Mouse (Mus musculus) layer of hippocampus, adult 11-12 months (tissue): Measurements from ENCODE around the gene Agap3.

ENCODE experiments used
- DNase-seq: peaks from one replicate; pipeline ENCODE4 v3.0.0; 2022; ENCODE audit warnings: low spot score

Gene Agap3

DNA sequence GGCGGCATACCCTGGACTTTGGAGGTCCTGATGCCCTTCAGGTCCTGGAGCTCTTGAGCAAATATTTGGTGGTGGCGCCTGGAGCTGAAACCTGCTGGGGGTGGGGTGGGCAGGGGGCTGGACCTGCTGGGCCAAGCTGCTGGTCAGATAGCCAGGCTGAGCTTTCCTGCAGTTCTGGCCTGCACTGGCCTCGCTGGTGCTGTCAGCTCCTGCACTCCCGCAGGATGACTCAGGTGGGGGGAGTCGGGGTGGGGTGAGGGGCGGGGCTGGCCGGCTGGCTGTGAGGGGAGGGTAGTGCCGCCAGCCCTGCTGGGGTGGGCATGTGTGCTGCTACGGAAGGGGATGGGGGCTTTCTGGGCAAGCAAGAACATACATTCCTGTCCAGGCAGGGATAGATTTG lies 23.4 kb upstream of the Agap3 start:
- DNase-seq = no peak

- DNase-seq = no peak
Observed at GRCm38 (mm10) chr5:24433993-24434392, 18.0 kb upstream of the Agap3 start.

GRCm38 (mm10) chr5:24441187-24441586 lies 10.8 kb upstream of the Agap3 start:
- no peak for DNase-seq

- DNase-seq = no peak
Observed at GRCm38 (mm10) chr5:24442029-24442428, 9.9 kb upstream of the Agap3 start.

DNA sequence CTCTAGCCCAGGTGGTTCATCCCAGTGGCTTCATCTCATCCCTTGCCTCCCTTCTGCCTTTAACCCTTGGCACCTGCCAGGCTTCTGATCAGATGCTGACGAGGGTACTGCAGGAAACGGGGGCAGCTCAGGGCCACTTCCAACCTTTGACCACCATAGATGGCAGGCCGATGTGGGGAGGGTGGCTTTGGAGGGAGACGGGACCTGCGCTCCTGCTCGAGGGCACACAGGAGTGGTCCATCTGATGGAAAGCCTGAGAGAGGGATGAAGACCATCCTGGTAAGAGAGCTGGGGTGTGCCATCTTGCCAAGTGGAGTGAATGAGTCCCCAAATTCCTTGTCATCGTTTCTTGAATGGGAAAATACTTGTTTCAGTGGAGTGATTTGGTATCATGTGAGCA lies 8.8 kb upstream of the Agap3 start:
- no peak for DNase-seq

- no peak for DNase-seq
Observed at GRCm38 (mm10) chr5:24443927-24444326, 8.1 kb upstream of the Agap3 start.

DNA sequence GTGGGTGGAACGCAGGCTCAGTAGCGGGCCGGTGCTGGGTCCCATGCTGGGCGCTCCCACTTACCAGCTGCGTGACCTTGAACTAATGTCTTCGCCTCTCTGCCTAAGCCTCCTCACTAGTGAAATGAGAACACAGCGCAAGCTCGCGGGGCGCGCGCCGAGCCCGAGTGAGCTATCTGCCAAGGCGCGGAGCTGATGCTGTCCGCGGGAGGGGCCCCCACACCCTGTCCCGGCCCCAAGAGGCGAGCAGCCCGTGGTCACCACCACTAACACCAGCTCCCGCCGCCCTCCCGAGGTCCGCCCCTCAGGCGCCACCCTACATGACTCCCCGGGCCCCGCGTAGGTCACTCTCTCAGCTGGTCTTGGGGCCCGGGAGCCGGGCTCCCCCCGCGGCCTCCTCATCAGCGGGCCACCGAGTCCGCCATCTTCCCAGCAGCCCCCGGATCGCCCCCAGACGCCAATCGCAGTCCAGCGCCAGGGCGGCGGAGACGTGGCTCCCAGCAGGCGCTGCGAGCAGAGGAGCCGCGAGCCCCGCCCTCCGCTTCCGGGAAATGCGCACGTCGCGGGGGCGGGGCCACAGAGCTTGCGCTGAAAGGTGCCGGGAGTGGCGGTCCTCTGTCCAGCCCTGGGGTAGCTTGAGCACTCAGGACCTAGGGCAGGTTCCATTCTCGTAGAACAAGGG lies 7.1 kb upstream of the Agap3 start, which contains the start of gene Fastk:
Gene Fastk, minus strand, starts transcription at position 542 of the 682 bp plus-strand sequence.
- DNase-seq = peak; percentile 94

DNA sequence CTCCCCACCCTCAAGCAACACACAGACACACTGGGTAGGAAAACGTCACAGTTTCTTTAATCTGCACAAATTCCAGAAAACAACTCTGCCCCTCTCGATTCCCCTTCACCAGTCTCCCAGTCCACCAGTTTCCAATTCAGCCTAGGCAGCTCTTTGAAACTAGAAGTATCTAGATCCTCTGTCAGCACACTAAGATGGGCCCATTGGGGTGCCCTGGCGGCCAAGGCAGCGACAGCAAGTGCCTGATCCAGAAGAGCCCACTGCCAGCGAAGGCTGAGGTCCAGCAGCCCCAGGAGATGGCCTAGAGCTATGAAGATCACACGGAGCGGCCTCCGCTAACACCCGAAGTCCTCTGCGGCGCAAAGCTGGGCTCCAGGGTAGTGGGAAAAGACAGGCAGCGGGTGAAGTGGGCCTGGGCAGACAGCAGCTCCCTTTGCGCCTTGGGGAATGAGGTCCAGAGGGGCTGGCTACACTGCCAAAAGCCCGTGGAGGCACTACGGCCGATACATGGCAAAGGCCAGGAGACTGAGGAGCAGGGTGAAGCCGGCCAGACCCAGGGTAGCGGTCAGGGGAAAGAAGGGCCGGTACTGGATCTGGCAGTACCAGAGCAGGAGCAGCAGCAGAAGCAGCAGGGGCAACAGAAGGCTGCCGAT lies 6.4 kb upstream of the Agap3 start:
- DNase-seq = no peak

- DNase-seq = no peak
Observed at GRCm38 (mm10) chr5:24446630-24447029, 5.3 kb upstream of the Agap3 start.

GRCm38 (mm10) chr5:24447624-24448298 lies 4.2 kb upstream of the Agap3 start, which contains the start of gene Tmub1:
Gene Tmub1 (minus strand): TSS chr5:24447854.
- peak; percentile 86 for DNase-seq

- peak; percentile 88 for DNase-seq
Observed at GRCm38 (mm10) chr5:24451264-24452029, 530 bp upstream of the Agap3 start.

DNA sequence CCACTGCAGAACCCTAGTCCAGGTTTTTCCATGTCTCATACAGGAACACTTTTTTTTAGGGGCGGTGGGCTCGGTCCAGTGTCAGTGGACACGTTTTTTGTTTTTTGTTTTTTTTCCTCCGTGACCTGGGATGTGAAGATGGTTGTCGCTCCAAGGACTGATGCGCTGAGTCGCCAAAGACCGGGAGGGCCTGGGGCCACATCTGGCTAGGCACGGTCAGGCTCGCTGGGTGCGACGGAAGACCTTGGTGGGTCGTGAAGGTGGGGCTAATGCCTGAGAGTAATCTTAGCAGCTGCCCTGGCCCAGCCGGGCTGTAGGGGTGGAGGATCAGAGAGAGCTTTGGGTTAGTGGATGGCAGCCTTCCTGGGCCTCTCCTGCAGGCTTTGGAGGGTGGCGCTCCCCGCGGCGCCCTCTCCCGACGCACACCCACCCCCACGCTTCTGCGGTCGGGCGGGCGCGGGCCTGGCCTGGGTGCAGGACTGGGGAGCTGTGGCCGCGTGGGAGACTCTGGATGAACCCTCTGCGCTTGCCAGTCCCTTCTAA lies 785 bp downstream of the Agap3 start:
- DNase-seq = no peak

DNA sequence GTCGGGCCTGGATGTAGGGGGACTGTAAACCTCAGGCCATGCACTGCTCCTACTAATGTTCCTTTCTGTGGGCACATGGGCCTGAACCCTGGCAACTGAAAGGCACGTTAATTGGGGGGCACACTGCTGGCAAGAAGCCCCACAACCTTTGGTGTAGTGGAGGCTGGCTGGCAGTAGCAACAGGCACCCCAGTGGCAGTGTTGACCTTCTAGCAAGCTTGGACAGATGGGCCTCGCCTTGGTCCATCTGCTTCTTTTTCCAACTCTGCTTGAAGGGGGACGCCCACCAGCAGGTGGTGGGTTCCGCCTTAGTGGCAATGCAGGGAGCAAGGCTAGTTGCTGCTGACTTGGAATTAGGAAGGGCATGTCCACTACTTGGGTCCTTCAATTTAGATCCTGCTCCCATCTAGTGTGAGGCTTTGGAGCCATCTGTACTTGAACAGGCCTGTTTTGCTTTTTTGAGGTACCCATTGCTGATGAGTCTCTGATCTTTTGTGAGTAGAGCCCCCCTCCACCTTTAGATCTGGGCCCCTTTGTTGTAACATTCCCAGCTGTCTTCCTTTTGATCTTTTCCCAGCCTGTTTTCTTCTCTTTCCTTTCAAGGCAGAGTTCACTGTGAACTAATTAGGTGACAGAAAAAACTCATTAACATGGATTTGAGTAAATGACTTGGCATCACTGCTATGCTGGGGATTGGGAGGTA lies 1.5 kb downstream of the Agap3 start:
- no peak for DNase-seq

DNA sequence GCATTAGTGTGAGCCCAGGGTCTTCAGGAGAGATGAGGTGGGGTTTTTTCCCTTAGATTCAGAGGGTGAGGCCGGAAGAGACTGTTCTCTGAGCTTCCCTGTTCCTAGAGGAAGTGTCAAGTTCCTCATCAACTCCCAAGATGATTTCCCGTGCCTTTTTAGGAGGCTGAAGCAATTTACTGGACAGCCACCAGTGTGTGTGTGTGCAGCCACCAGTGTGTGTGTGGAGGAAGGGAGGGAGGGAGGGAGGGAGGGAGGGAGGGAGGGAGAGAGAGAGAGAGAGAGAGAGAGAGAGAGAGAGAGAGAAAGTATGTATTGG lies 2.0 kb downstream of the Agap3 start:
- DNase-seq = no peak

DNA sequence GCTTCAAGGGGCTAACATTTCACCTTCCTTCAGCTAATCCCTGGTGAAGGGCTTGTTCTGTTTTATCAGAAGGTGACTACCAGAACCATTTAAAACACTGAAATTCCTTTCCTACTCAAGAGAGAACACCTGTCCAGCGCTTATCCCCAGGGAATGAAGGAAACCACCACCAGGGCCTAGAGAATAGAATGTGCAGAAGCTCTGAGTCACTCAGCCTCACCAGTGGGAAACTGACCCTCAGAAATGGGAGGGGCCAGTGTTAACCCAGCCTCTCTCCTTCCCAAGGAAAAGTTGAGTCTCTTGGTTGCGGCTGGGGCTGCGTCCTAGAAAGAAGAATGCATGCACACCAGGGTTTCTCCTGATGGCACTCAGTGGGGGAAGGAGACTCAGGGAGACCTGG lies 3.1 kb downstream of the Agap3 start:
- no peak for DNase-seq

DNA sequence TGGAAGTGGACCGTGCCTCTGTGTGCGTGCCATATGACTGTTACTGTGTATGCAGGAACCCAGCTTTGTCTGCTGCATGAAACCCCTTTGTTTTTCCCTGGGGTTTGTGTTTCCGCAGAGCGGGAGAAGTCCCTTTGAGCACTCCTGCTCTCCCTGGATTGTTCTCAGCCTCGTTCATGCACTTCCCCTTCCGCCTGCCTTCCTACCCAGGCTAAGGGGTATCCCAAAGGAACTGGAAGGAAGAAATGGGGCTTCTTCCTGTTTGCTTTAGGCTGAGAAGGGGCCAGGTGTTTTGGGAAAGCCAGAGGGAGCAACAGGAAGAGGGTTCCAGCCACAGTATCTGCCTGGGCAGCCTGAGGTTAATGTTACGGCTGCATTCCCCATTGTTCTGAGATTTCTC lies 3.6 kb downstream of the Agap3 start:
- no peak for DNase-seq

DNA sequence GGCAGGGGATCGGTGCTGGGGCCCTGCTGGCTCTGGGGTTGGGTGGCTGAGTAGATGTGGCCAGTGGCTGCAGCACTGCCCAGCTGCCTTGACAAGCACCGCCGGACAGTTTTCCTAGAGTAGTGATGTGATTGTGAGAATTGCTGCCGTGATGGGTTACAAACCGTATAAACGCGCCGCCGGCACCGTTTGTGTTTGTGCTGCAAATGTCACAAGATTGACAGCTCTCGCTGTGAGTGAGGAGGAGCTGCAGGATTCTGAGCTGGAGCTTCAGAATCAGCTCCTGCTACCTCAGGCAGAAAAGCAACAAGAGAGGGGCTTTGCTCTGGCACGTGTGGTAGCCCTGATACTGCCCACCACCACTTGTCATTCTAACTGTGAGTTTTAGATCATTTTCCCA lies 14.8 kb downstream of the Agap3 start:
- DNase-seq = no peak

DNA sequence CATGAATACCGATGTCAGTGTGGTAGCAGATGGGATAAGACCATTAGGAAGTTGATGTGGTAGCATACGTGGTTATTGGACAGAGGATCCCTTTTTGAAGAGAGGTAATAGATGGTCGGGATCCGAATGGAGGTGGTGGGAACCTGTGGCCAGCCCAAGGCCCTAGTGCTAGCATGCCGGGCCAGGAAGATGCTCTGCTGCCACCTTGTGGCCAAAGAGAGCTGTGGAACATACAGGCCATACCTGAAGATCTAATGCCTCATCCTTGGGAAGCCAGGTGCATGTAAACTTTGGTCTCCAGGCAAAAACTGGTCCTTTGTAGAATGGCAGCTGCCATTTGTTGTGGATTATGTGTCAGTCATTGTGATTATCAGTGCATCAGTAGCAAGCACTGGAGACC lies 18.6 kb downstream of the Agap3 start:
- peak; percentile 80 for DNase-seq

- DNase-seq = no peak
Observed at GRCm38 (mm10) chr5:24472884-24473619, 21.1 kb downstream of the Agap3 start.

DNA sequence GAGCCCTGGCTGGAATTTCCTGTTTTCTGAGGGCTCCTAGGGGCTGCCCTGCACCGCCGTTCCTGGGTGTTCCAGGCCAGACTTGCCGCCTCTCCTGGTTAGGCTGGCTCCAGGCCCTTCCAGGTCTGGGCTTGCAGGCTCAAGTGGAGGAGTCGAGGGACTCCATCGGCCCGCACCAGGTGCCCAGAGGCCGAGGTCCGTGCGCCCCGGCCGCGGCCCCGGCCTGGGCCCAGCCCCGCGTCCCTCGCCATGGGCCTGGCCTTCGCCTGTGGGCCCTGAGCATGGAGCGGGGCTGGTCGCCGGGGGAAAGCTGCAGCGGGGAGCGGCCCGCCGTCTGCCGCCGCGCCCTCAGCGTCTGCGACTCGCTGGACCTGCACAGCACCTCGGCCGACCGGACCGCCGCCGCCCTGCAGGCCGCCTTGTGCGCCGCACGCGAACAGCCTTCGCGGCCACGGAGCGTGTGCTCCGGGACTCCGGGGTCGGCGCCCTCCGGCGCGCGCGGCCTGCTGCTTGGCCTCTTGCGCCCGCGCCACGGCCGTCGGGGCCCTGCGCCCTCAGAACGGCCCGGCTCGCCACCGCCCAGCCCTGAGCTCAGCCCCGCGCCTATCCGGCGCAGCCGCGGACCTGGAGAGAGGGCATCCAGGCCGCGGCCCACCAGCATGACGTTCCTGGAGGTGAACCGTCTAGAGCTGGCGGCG lies 22.2 kb downstream of the Agap3 start:
- no peak for DNase-seq
